Mouse (Mus musculus) limb, embryonic 15.5 days (tissue): ENCODE results near the gene Slc32a1. TPM values are rescaled to one million over a fixed set of nuclear protein-coding genes. Genes with fewer than 3 reads are reported as not detected.

Experiments used
- ATAC-seq: fragments of 200-750 bp; cut with Nextera tagmentation; 2 replicates; pipeline ENCODE4 v1.8.0; 2017; ENCODE audit warnings: low read depth, moderate TSS enrichment; ENCODE audit not compliant: insufficient number of reproducible peaks, low FRiP score, low TSS enrichment
- H3K27ac ChIP-seq: fragments of 300-500 bp; sonication (generic); 2 replicates; pipeline ENCODE4 v1.5.1; 2015; ENCODE audit warnings: moderate library complexity, mild to moderate bottlenecking, inconsistent platforms
- H3K27me3 ChIP-seq: fragments of 300-500 bp; sonication (generic); 2 replicates; pipeline ENCODE4 v1.6.1; 2015; ENCODE audit warnings: inconsistent platforms
- H3K36me3 ChIP-seq: fragments of 300-500 bp; sonication (generic); 2 replicates; pipeline ENCODE4 v1.6.1; 2015; ENCODE audit warnings: inconsistent platforms
- H3K4me1 ChIP-seq: fragments of 300-500 bp; sonication (generic); 2 replicates; pipeline ENCODE4 v1.6.1; 2015; ENCODE audit warnings: inconsistent platforms
- H3K4me2 ChIP-seq: fragments of 300-500 bp; sonication (generic); 2 replicates; pipeline ENCODE4 v1.6.1; 2015; ENCODE audit warnings: mild to moderate bottlenecking, inconsistent platforms
- H3K4me3 ChIP-seq: fragments of 300-500 bp; sonication (generic); 2 replicates; pipeline ENCODE4 v1.5.1; 2015; ENCODE audit warnings: mild to moderate bottlenecking, inconsistent platforms
- H3K9ac ChIP-seq: fragments of 300-500 bp; sonication (generic); 2 replicates; pipeline ENCODE4 v1.6.1; 2015; ENCODE audit warnings: inconsistent platforms
- H3K9me3 ChIP-seq: fragments of 300-500 bp; sonication (generic); 2 replicates; pipeline ENCODE4 v1.6.1; 2016; ENCODE audit warnings: inconsistent platforms
- WGBS: fragments of 180-500 bp; shearing (Covaris S2); methylation state at CpG from one replicate; pipeline ENCODE4 v1.1.7; 2015; 5-methylcytosine and 5-hydroxymethylcytosine counted together
- polyA plus RNA-seq: library from polyadenylated mRNA; unstranded; fragments of >200 nt; fragmentation: Nextera tagmentation; extraction: Ambion mirVana; gene quantifications from 2 replicates; pipeline ENCODE4 v1.2.1, GENCODE M21; 2015

Slc32a1 gene
- not detected in 2 replicates for polyA plus RNA-seq

GRCm38 (mm10) chr2:158610488-158611325, at the start of gene Slc32a1:
Slc32a1 (plus strand) TSS chr2:158610767.
- Histone ChIP-seq H3K9ac (no peak within 1 kb of the TSS), H3K27me3 (peaks cover 97% of the 10 kb centered on the region), H3K36me3 (no peaks in the 10 kb centered on the region), H3K9me3 (no peaks in the 10 kb centered on the region), H3K27ac (no peak within 1 kb of the TSS), H3K4me3 (peak within 1 kb of the TSS; percentile 28), H3K4me1 (peaks cover 35% of the 10 kb centered on the region), H3K4me2 (peak within 1 kb of the TSS; percentile 35)
- ATAC-seq, result no peak
- WGBS, result under 1% methylated on average over 72 of the region's 77 CpGs

- 12% methylated on average over 9 of the region's 9 CpGs for WGBS
- peaks cover 34% of the 10 kb centered on the region for H3K27me3 ChIP-seq
- H3K4me3 ChIP-seq, result no peak overlapping the region
- ATAC-seq, result no peak
- H3K4me2 ChIP-seq, result no peak overlapping the region
- H3K27ac ChIP-seq, result no peak overlapping the region
- no peak overlapping the region for H3K9ac ChIP-seq
- H3K36me3 ChIP-seq, result no peaks in the 10 kb centered on the region
- H3K4me1 ChIP-seq, result peaks cover 4% of the 10 kb centered on the region
- H3K9me3 ChIP-seq, result no peaks in the 10 kb centered on the region
Measured at GRCm38 (mm10) chr2:158560801-158561200, 49.8 kb upstream of the Slc32a1 start.

- no peak overlapping the region for H3K4me3 ChIP-seq
- H3K4me1 ChIP-seq, result no peaks in the 10 kb centered on the region
- no peaks in the 10 kb centered on the region for H3K9me3 ChIP-seq
- H3K36me3 ChIP-seq, result no peaks in the 10 kb centered on the region
- H3K27me3 ChIP-seq, result peaks cover 30% of the 10 kb centered on the region
- no peak overlapping the region for H3K27ac ChIP-seq
- WGBS, result 46% methylated on average over 3 of the region's 3 CpGs
- H3K9ac ChIP-seq, result no peak overlapping the region
- ATAC-seq, result no peak
- no peak overlapping the region for H3K4me2 ChIP-seq
Measured at GRCm38 (mm10) chr2:158561371-158562144, 49.0 kb upstream of the Slc32a1 start.

GRCm38 (mm10) chr2:158570421-158571081, 40.0 kb upstream of the Slc32a1 start:
- no peak overlapping the region for H3K4me3 ChIP-seq
- H3K9me3 ChIP-seq, result no peaks in the 10 kb centered on the region
- no peak overlapping the region for H3K4me2 ChIP-seq
- H3K27ac ChIP-seq, result no peak overlapping the region
- no peaks in the 10 kb centered on the region for H3K4me1 ChIP-seq
- H3K27me3 ChIP-seq, result peaks cover 13% of the 10 kb centered on the region; the same call in 1 of the 2 replicates
- H3K9ac ChIP-seq, result no peak overlapping the region
- WGBS, result 13% methylated on average over 13 of the region's 13 CpGs
- H3K36me3 ChIP-seq, result no peaks in the 10 kb centered on the region
- no peak for ATAC-seq

GRCm38 (mm10) chr2:158579979-158580378, 30.6 kb upstream of the Slc32a1 start:
- no peak for ATAC-seq
- H3K9ac ChIP-seq, result no peak overlapping the region

GRCm38 (mm10) chr2:158584621-158585358, 25.8 kb upstream of the Slc32a1 start:
- Histone ChIP-seq H3K27me3 (0 out of 2 replicates have a peak, but pooled peaks cover 8% of the 10 kb centered on the region), H3K9me3 (no peaks in the 10 kb centered on the region), H3K9ac (no peak overlapping the region), H3K4me2 (no peak overlapping the region), H3K36me3 (no peaks in the 10 kb centered on the region), H3K4me1 (no peaks in the 10 kb centered on the region), H3K4me3 (no peak overlapping the region), H3K27ac (no peak overlapping the region)
- 9% methylated on average over 12 of the region's 12 CpGs for WGBS
- ATAC-seq, result no peak

More at GRCm38 (mm10) chr2:158579979-158580378, 30.6 kb upstream of the Slc32a1 start:
- Histone ChIP-seq H3K4me3 (no peak overlapping the region), H3K4me1 (no peaks in the 10 kb centered on the region), H3K9me3 (no peaks in the 10 kb centered on the region), H3K27ac (no peak overlapping the region), H3K36me3 (no peaks in the 10 kb centered on the region), H3K4me2 (no peak overlapping the region), H3K27me3 (0 out of 2 replicates have a peak, but pooled peaks cover 3% of the 10 kb centered on the region)
- WGBS, result 73% methylated on average over 4 of the region's 4 CpGs

GRCm38 (mm10) chr2:158588524-158589271, 21.9 kb upstream of the Slc32a1 start:
- Histone ChIP-seq H3K27me3 (0 out of 2 replicates have a peak, but pooled peaks cover 8% of the 10 kb centered on the region), H3K4me1 (no peaks in the 10 kb centered on the region), H3K36me3 (no peaks in the 10 kb centered on the region), H3K27ac (no peak overlapping the region), H3K4me2 (no peak overlapping the region), H3K4me3 (no peak overlapping the region), H3K9ac (no peak overlapping the region), H3K9me3 (no peaks in the 10 kb centered on the region)
- no peak for ATAC-seq
- 24% methylated on average over 8 of the region's 8 CpGs for WGBS

GRCm38 (mm10) chr2:158590495-158590894, 20.1 kb upstream of the Slc32a1 start:
- no peak overlapping the region for H3K4me3 ChIP-seq
- no peak for ATAC-seq
- H3K4me2 ChIP-seq, result no peak overlapping the region
- no peaks in the 10 kb centered on the region for H3K36me3 ChIP-seq
- H3K9ac ChIP-seq, result no peak overlapping the region
- peaks cover 5% of the 10 kb centered on the region for H3K4me1 ChIP-seq
- H3K9me3 ChIP-seq, result no peaks in the 10 kb centered on the region
- 66% methylated on average over 3 of the region's 3 CpGs for WGBS
- no peak overlapping the region for H3K27ac ChIP-seq
- peaks cover 13% of the 10 kb centered on the region for H3K27me3 ChIP-seq

GRCm38 (mm10) chr2:158591286-158591685, 19.3 kb upstream of the Slc32a1 start:
- no peak overlapping the region for H3K4me3 ChIP-seq
- H3K36me3 ChIP-seq, result no peaks in the 10 kb centered on the region
- no peak overlapping the region for H3K9ac ChIP-seq
- H3K4me2 ChIP-seq, result no peak overlapping the region
- H3K9me3 ChIP-seq, result no peaks in the 10 kb centered on the region
- WGBS, result 32% methylated on average over 5 of the region's 5 CpGs
- peaks cover 21% of the 10 kb centered on the region for H3K27me3 ChIP-seq
- no peak for ATAC-seq
- no peak overlapping the region for H3K27ac ChIP-seq
- peaks cover 5% of the 10 kb centered on the region for H3K4me1 ChIP-seq

- no peak for ATAC-seq
- no peak overlapping the region for H3K9ac ChIP-seq
- peaks cover 38% of the 10 kb centered on the region for H3K27me3 ChIP-seq
- 82% methylated on average over 4 of the region's 4 CpGs for WGBS
- H3K36me3 ChIP-seq, result no peaks in the 10 kb centered on the region
- H3K9me3 ChIP-seq, result no peaks in the 10 kb centered on the region
- no peak overlapping the region for H3K27ac ChIP-seq
- H3K4me2 ChIP-seq, result no peak overlapping the region
- no peak overlapping the region for H3K4me3 ChIP-seq
- peaks cover 5% of the 10 kb centered on the region for H3K4me1 ChIP-seq
Measured at GRCm38 (mm10) chr2:158593371-158593770, 17.2 kb upstream of the Slc32a1 start.

GRCm38 (mm10) chr2:158595103-158595502, 15.5 kb upstream of the Slc32a1 start:
- Histone ChIP-seq H3K4me2 (no peak overlapping the region), H3K4me3 (no peak overlapping the region), H3K27me3 (peaks cover 53% of the 10 kb centered on the region), H3K9me3 (no peaks in the 10 kb centered on the region), H3K36me3 (no peaks in the 10 kb centered on the region), H3K9ac (no peak overlapping the region), H3K4me1 (peaks cover 5% of the 10 kb centered on the region), H3K27ac (no peak overlapping the region)
- 2% methylated on average over 12 of the region's 12 CpGs for WGBS
- no peak for ATAC-seq
